Mouse (Mus musculus): ENCODE measurements around the gene Tbxa2r. TPM values are rescaled to one million over a fixed set of nuclear protein-coding genes. Genes with fewer than 3 reads are reported as not detected.
A peak's percentile ranks its signal among the peaks of the same experiment; 100 is the strongest.

Gene Tbxa2r
- polyA plus RNA-seq, 1 experiment from 2014 or later = not detected

DNA sequence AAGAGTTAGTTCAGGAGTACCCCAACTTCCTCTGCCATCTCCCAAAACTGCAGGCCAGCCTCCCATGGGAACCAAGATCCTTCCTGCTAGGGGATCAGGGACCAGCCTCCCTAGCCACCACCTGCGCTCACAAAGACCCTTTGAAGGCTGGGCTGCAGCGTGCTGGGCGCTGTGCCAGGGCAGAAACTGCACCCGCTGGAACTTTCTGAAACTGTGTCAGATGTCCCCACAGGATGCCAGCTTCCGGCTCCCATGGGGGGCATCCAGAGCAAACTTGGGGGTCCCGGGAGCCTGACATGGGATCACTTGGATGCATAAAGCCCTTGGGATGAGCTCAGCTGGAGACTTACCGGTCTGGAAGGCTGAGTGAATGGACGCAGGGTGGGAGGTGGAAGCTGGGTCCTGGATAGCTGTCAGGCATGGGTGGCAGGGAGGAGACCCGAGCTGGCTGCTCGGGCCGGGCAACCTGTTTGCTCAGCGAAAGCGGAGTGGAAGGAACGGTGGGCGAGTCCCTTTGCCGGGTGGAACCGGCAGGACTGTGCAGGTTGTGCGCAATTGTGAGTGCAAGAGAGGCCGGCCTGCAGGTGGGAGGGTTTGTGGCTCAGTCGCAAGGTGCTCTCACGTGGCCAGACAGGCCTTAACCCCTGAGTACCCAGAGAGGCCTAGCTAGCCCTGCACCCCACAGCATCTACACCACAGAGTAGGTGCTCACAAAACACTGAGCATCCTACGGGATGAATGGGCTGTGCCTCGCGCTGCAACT, 37.7 kb upstream of the Tbxa2r start:
- TF ChIP-seq CTCF (IDR thresholded peaks at IDR 0.05) = no peak
- ATAC-seq (no peak), DNase-seq (ENCODE audit: low read depth, low spot score) (no peak)
- POLR2A ChIA-PET = interaction anchor here (1.1 kb wide), 1 partner anchor 67 kb away, joined by 4 read pairs; no protein-coding TSS in a partner anchor
- no peaks in the 10 kb centered on the region for H3K27me3 ChIP-seq
- in situ Hi-C loops (cut with MboI; ENCODE audit: low pct_unique_long_range_greater_than_20kb) = no loop called here
- CTCF ChIA-PET = interaction anchor here (1.0 to 2.4 kb wide), 4 partner anchors 29 to 67 kb away, joined by 3 to 8 read pairs (median 6); partner anchors contain the start of gene Hmg20b

DNA sequence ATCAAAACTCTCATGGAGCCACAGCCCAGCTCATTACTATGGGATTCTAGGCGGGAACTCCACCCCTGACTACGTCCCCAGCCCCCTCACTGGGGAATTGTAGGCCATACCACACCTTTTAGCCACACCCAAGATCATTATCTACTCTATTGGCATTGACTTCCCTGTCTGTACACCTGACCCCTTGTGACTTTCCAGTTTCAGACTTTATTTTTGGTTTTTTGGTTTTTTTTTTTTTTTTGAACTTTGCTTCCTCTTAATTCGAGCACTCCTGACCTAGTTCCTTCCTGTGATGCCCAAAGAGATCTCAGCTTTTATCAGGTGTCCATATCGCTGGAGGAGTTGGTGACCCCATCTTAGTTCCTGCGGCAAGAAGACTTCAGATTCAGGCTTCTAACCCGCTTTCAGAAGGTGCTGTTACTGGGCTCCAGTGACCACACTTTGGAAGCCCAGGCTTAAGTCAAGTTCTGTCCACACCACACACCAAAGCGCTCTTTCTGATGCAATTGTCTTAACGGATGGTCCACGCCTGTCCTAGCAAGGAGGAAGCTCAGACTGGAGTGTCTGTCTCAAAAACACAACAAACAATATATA, 36.9 kb upstream of the Tbxa2r start, which contains the start of gene Tjp3:
Gene Tjp3, minus strand, starts transcription at position 71 of the 594 bp plus-strand sequence.
- DNase-seq (ENCODE audit: low read depth, low spot score) (no peak), ATAC-seq (no peak)
- in situ Hi-C loops (cut with MboI; ENCODE audit: low pct_unique_long_range_greater_than_20kb) = no loop called here
- ChIA-PET POLR2A (interaction anchor here (2.1 kb wide), 1 partner anchor 29 kb away, joined by 8 read pairs; the partner anchor contains the start of gene Cactin), CTCF (interaction anchor here (1.0 to 2.3 kb wide), 10 partner anchors 10 to 99 kb away, joined by 3 to 32 read pairs (median 8); partner anchors contain the start of gene Hmg20b)
- TF ChIP-seq CTCF (IDR thresholded peaks at IDR 0.05) = no peak
- H3K27me3 ChIP-seq = no peaks in the 10 kb centered on the region

DNA sequence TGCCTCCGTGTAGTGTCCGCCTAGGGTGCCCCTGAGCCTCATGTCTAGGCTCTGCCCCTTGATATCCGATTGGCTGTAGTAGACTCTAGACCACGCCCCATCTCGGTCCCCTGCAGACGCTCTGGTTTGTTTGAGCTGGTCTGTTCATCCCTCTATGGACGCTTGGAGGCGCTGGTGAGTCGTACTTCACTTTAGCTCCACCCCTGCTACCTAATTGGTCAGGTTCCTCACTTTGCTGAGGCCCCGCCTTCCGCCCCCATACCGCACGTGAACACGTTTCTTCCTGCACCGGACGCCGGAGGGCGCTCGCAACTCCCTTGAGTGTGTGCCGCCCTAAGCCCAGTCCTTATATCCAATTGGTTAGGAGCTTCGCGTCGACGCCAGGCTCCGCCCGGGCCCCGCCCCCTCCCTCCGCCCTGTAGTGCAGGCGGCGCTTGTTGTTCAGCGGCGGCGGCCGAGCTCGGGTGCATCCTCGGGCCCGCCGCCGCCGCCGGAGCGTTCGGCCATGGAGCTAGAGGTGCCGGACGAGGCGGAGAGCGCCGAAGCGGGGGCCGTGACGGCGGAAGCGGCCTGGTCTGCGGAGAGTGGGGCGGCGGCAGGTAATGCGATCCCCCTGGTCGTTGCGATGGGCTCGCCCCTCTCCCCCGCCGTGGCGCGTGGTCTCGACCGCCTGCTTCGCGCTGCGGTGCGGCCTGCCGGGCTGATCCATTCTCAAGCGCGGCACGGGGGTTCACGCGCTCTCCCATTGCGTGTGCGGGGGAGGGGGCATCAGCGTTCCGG, 35.8 kb upstream of the Tbxa2r start, which contains the start of gene Pip5k1c:
Gene Pip5k1c, plus strand, starts transcription at position 410 of the 780 bp plus-strand sequence.
- no peaks in the 10 kb centered on the region for H3K27me3 ChIP-seq
- ATAC-seq (peak; percentile 81), DNase-seq (ENCODE audit: low read depth, low spot score) (peak; percentile 98)
- ChIA-PET CTCF (interaction anchor here (0.7 to 2.3 kb wide), 22 partner anchors 9 to 98 kb away, joined by 3 to 32 read pairs (median 5); partner anchors contain the start of genes Cactin, Fzr1 and Hmg20b), POLR2A (interaction anchor here (0.5 to 2.1 kb wide), 2 partner anchors 28 to 700 kb away, joined by 8 read pairs; partner anchors contain the start of gene Cactin)
- in situ Hi-C loops (cut with MboI; ENCODE audit: low pct_unique_long_range_greater_than_20kb) = no loop called here
- TF ChIP-seq CTCF (IDR thresholded peaks at IDR 0.05) = no peak

DNA sequence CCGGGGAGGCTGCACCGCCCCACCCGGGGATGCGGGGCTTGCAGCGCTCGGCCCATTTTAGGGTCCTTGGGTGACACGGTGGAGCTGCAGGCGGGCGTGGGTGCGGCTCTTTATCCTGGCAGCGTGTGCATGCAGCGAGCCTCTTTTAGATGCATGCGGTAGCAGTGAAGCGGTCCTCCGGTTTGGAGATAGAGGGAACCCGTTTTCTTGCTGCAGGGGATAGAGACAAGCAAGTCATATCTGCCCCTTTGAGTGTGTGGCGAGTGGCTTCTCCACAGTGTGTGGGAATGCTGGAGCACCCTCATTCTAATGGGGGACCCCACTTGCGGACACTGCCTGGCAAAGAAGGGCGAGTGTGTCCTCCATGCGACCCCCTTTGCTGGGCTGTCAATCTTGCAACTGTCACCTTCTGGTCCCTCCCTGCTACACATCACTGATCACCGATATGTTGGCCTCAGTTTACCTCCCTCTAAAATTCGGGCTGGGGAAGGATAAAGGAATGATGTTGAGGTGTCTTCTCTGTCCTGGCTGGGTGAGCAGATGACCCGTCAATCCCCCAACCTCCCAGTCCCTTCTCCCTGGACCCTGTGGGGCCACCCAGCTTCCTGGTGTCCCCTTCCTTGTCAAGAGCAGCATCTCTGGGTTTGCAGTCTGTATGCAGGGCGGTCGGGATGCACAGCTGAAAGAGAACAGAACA, 35.0 kb upstream of the Tbxa2r start:
- DNase-seq (ENCODE audit: low read depth, low spot score) (no peak), ATAC-seq (peak; percentile 12)
- in situ Hi-C loops (cut with MboI; ENCODE audit: low pct_unique_long_range_greater_than_20kb) = no loop called here
- no peak for TF ChIP-seq CTCF (IDR thresholded peaks at IDR 0.05)
- H3K27me3 ChIP-seq = no peaks in the 10 kb centered on the region
- POLR2A ChIA-PET = interaction anchor here (2.1 kb wide), 1 partner anchor 27 kb away, joined by 8 read pairs; the partner anchor contains the start of gene Cactin
- CTCF ChIA-PET = interaction anchor here (0.7 to 2.3 kb wide), 20 partner anchors 8 to 97 kb away, joined by 3 to 32 read pairs (median 5); partner anchors contain the start of genes Cactin, Fzr1 and Hmg20b

DNA sequence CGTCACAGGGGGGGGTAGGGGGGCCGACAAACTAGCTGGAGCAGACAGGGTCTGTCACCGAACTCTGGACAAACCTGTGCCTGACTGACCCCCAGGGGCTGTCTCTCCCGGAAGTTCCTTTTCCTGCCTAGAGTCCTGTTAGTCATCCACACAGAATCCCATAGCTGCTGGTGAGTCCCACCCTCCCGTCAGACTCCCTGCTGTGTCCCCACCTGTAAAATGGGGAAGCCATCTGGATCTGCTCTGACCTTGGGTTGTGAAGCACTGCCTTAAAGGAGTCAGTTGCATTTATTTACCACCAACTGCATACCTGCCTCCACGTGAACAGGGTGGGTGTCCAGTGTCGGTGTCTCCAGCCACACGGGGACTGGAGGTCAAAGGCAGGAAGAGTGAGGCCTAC, 34.1 kb upstream of the Tbxa2r start:
- ChIA-PET CTCF (no interaction called here), POLR2A (no interaction called here)
- no peaks in the 10 kb centered on the region for H3K27me3 ChIP-seq
- in situ Hi-C loops (cut with MboI; ENCODE audit: low pct_unique_long_range_greater_than_20kb) = no loop called here
- no peak for TF ChIP-seq CTCF (IDR thresholded peaks at IDR 0.05)
- DNase-seq (ENCODE audit: low read depth, low spot score) (no peak), ATAC-seq (no peak)

DNA sequence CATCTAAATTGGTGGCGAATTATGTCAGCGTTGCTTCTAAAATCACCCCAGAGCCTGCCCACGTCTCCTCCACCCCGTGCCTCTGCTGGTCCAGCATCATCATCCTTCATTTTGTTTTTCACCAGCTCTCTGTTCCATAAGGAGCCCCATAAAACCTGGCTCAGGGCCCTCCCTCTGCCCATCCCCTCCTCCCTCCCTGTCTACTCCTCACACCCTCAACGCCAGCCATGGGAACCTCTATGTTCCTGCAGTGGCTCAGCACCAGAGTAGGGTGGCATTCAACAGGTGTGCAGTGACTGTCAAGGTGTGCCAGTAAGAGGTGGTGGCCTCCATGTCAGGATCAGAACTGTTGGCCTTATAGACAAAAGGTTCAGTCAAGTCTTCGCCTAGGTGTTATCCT, 33.3 kb upstream of the Tbxa2r start:
- TF ChIP-seq CTCF (IDR thresholded peaks at IDR 0.05) = no peak
- in situ Hi-C loops (cut with MboI; ENCODE audit: low pct_unique_long_range_greater_than_20kb) = no loop called here
- H3K27me3 ChIP-seq = no peaks in the 10 kb centered on the region
- POLR2A ChIA-PET = no interaction called here
- CTCF ChIA-PET = interaction anchor here (2.5 kb wide), 1 partner anchor 10 kb away, joined by 15 read pairs; no protein-coding TSS in a partner anchor
- DNase-seq (ENCODE audit: low read depth, low spot score) (no peak), ATAC-seq (no peak)

DNA sequence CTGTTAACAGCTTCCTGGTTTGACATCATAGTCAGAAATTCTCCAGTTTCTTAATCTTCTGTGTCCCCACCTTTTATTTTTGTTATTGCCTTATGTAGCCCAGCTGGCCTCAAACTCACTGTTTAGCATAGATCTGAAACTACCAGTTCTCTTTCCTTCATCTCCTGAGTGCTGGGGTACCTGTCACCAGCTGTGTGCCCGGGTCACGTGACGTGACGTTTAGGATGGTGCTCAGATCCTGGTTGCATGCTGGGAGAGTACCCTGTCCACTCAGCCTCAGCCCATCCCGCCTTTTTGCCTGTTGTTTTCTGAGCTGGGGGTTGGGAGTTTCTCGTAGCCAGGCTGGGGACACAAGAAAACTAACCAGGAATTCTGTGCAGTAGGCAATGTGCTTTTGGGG, 31.3 kb upstream of the Tbxa2r start:
- CTCF ChIA-PET = interaction anchor here (1.7 to 2.5 kb wide), 2 partner anchors 8 kb away, joined by 7 to 15 read pairs; no protein-coding TSS in a partner anchor
- in situ Hi-C loops (cut with MboI; ENCODE audit: low pct_unique_long_range_greater_than_20kb) = no loop called here

DNA sequence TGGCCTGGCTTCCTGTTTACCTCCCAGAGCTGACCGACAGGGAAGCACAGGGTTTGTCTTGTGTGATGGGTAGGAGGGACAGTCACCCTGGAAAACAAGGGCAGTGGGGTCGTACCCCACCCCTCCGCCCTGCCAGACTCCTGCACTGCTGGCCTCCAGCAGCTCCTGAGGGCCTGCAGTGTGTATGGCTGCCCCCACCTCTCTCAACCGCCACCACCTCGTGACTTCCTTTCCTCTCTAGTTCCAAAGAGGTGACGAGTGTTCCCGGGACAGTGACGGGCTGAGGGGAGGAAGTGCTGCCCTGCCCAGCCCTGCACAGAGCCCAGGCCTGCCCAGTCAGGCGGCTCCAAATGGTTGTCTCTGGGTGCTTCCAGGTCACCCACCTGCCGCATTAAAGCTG, 30.7 kb upstream of the Tbxa2r start:
- POLR2A ChIA-PET = interaction anchor here (0.6 kb wide), 2 partner anchors 11 to 1612 kb away, joined by 3 to 4 read pairs; no protein-coding TSS in a partner anchor
- in situ Hi-C loops (cut with MboI; ENCODE audit: low pct_unique_long_range_greater_than_20kb) = no loop called here
- DNase-seq (ENCODE audit: low read depth, low spot score) (no peak), ATAC-seq (no peak)
- CTCF ChIA-PET = interaction anchor here (1.7 kb wide), 1 partner anchor 9 kb away, joined by 7 read pairs; no protein-coding TSS in a partner anchor
- no peak for TF ChIP-seq CTCF (IDR thresholded peaks at IDR 0.05)
- no peaks in the 10 kb centered on the region for H3K27me3 ChIP-seq

More for the DNA sequence above, 31.3 kb upstream of the Tbxa2r start:
- POLR2A ChIA-PET = interaction anchor here (0.6 to 1.1 kb wide), 3 partner anchors 8 to 1613 kb away, joined by 3 to 4 read pairs (median 3); partner anchors contain the start of gene Hmg20b
- no peak for DNase-seq (ENCODE audit: low read depth, low spot score)
- ATAC-seq = no peak
- TF ChIP-seq CTCF (IDR thresholded peaks at IDR 0.05) = no peak
- H3K27me3 ChIP-seq = no peaks in the 10 kb centered on the region

DNA sequence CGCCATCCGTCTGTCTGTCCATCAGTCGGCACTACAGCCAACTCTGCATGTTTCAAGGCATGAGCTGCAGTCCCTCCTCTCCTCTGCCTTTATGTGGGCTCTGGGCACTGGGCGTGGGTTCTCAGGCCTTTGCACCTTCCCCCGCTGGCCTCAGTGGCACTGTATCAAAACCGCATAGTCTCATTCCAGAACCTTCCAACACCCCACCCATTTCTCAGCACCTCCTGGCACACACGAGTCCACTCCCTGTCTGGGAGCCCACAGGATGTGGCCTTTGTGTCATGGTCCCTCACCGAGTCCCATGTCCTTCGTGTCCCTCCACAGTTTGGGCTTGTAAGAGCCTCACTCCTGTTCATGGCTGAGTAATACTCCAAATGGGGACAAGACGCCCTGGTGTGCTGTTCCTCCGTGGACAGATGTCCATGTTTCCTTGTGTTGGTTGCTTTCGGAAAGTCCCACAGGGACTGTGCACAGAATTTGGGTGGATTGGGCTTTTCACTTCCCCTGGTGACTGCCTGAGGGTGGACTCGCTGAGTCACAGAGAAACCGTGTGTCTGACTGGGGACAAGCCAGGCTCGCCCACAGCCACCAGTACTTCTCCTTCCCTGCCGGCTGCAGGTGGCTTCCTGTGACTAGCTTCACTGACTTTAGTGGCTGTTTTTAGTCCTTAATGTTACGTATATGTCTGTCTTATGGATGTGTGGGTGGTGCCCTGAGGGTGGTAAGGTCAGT, 30.0 kb upstream of the Tbxa2r start:
- ATAC-seq (no peak), DNase-seq (ENCODE audit: low read depth, low spot score) (no peak)
- no peaks in the 10 kb centered on the region for H3K27me3 ChIP-seq
- in situ Hi-C loops (cut with MboI; ENCODE audit: low pct_unique_long_range_greater_than_20kb) = no loop called here
- TF ChIP-seq CTCF (IDR thresholded peaks at IDR 0.05) = no peak
- ChIA-PET CTCF (interaction anchor here (0.7 to 1.7 kb wide), 3 partner anchors 10 to 43 kb away, joined by 3 to 7 read pairs (median 3); no protein-coding TSS in a partner anchor), POLR2A (interaction anchor here (0.6 kb wide), 1 partner anchor 11 kb away, joined by 3 read pairs; no protein-coding TSS in a partner anchor)
